Mouse (Mus musculus) ES-Bruce4 (cell line): Measurements from ENCODE around the gene Tmem8. TPM values are rescaled to one million over a fixed set of nuclear protein-coding genes. Genes with fewer than 3 reads are reported as not detected.

Experiments used
- H3K27ac ChIP-seq: 2 replicates; pipeline ENCODE4 v1.5.1; 2012; ENCODE audit warnings: low read length, inconsistent platforms; ENCODE audit not compliant: insufficient read depth
- H3K27me3 ChIP-seq: 2 replicates; pipeline ENCODE4 v1.6.1; 2012; ENCODE audit warnings: mild to moderate bottlenecking, low read length, inconsistent platforms; ENCODE audit not compliant: control insufficient read depth, poor library complexity, insufficient read depth, severe bottlenecking
- H3K36me3 ChIP-seq: 2 replicates; pipeline ENCODE4 v1.6.1; 2012; ENCODE audit warnings: inconsistent platforms, mild to moderate bottlenecking, low read length, moderate library complexity; ENCODE audit not compliant: control insufficient read depth, poor library complexity, insufficient read depth, severe bottlenecking
- H3K4me1 ChIP-seq: one replicate; pipeline ENCODE4 v1.8.1; 2011; ENCODE audit warnings: low read length; ENCODE audit not compliant: control insufficient read depth, insufficient read depth
- H3K4me3 ChIP-seq: 2 replicates; pipeline ENCODE4 v1.5.1; 2011; ENCODE audit warnings: low read depth, mild to moderate bottlenecking, low read length
- H3K9ac ChIP-seq: 2 replicates; pipeline ENCODE4 v1.6.1; 2012; ENCODE audit warnings: low read depth, mild to moderate bottlenecking, inconsistent platforms; ENCODE audit not compliant: poor library complexity, severe bottlenecking
- H3K9me3 ChIP-seq: replicated peaks from 2 replicates; pipeline ENCODE4 v1.6.1; 2012; ENCODE audit warnings: mild to moderate bottlenecking, low read length, inconsistent platforms; ENCODE audit not compliant: control insufficient read depth, poor library complexity, insufficient read depth, severe bottlenecking
- CTCF ChIP-seq: IDR thresholded peaks from one replicate; pipeline ENCODE4 v1.8.1; 2011; ENCODE audit warnings: low read depth, low read length
- EP300 ChIP-seq: IDR thresholded peaks from 2 replicates; pipeline ENCODE4 v1.6.1; 2011; ENCODE audit warnings: low read depth, low read length; ENCODE audit not compliant: insufficient read depth
- POLR2A ChIP-seq: IDR thresholded peaks from one replicate; pipeline ENCODE4 v1.8.1; 2011; ENCODE audit warnings: low read length; ENCODE audit not compliant: insufficient read depth
- polyA plus RNA-seq: library from polyadenylated mRNA; stranded (reverse); fragments of >200 nt; gene quantifications from 2 replicates; pipeline ENCODE4 v1.2.4, GENCODE M21; 2011; ENCODE audit warnings: low read depth; ENCODE audit not compliant: missing spikeins, insufficient read depth, insufficient read length

Tmem8 gene
- polyA plus RNA-seq, 1 experiment: 15.6 TPM

- no peak for TF ChIP-seq POLR2A
- no peak for TF ChIP-seq CTCF
- TF ChIP-seq EP300: no peak
- H3K9me3 ChIP-seq: peaks cover 27% of the 10 kb centered on the region
- H3K27me3 ChIP-seq: no peaks in the 10 kb centered on the region
- no peak overlapping the region for H3K9ac ChIP-seq
- H3K4me1 ChIP-seq: no peaks in the 10 kb centered on the region
- no peak overlapping the region for H3K4me3 ChIP-seq
- H3K36me3 ChIP-seq: peaks cover 51% of the 10 kb centered on the region
- no peak overlapping the region for H3K27ac ChIP-seq
Observed at GRCm38 (mm10) chr17:26149056-26149455, 36.0 kb downstream of the Tmem8 start.

GRCm38 (mm10) chr17:26151886-26152630 lies 39.0 kb downstream of the Tmem8 start:
- TF ChIP-seq CTCF: no peak
- no peak for TF ChIP-seq POLR2A
- no peak for TF ChIP-seq EP300
- Histone ChIP-seq H3K9me3 (peaks cover 27% of the 10 kb centered on the region), H3K27me3 (no peaks in the 10 kb centered on the region), H3K4me1 (no peaks in the 10 kb centered on the region), H3K9ac (no peak overlapping the region), H3K27ac (no peak overlapping the region), H3K4me3 (no peak overlapping the region), H3K36me3 (peaks cover 37% of the 10 kb centered on the region)

DNA sequence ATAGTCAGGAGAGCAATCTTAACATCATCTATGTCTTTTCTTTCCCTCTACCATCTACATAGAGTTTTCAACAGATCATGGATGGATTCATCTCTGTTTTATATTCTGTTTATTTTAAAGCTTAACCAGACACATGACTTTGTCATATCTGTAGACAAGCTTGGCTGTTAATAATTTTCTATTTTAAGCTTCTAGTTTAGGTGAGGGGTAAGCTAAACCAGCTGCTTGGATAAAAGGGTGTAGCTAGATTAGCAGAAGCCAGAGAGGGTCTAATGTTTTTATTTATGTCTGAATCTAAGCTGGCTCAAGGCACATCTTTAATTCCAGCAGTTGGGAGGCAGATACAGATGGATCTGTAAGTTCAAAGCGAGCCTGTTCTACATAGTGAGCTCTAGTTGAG lies 49.6 kb downstream of the Tmem8 start:
- TF ChIP-seq CTCF (no peak), POLR2A (no peak), EP300 (no peak)
- H3K36me3 ChIP-seq: peaks cover 4% of the 10 kb centered on the region; the same call in 1 of the 2 replicates
- no peaks in the 10 kb centered on the region; the same call in 1 of the 2 replicates for H3K27me3 ChIP-seq
- H3K9ac ChIP-seq: no peak overlapping the region
- H3K4me1 ChIP-seq: no peaks in the 10 kb centered on the region
- no peak overlapping the region for H3K27ac ChIP-seq
- no peaks in the 10 kb centered on the region for H3K9me3 ChIP-seq
- H3K4me3 ChIP-seq: no peak overlapping the region

- Histone ChIP-seq H3K27me3 (no peaks in the 10 kb centered on the region; the same call in 1 of the 2 replicates), H3K9ac (no peak overlapping the region), H3K4me1 (no peaks in the 10 kb centered on the region), H3K4me3 (no peak overlapping the region), H3K9me3 (no peaks in the 10 kb centered on the region), H3K36me3 (peaks cover 8% of the 10 kb centered on the region; the same call in 1 of the 2 replicates), H3K27ac (no peak overlapping the region)
- TF ChIP-seq CTCF (no peak), EP300 (no peak), POLR2A (no peak)
Observed at GRCm38 (mm10) chr17:26168039-26168438, 54.9 kb downstream of the Tmem8 start.

Other genes starting within 250 kb of the Tmem8 start
- 6.1 and 8.3 TPM in 2 replicates for gene Mcrip2, start 244.5 kb upstream of the Tmem8 start, polyA plus RNA-seq
- 27.9 and 32.6 TPM in 2 replicates for gene Mettl26, start 238.2 kb upstream of the Tmem8 start, polyA plus RNA-seq
- gene Wfikkn1, start 232.4 kb upstream of the Tmem8 start, polyA plus RNA-seq: 0.37 and 0.69 TPM in 2 replicates
- gene Rab40c, start 193.6 kb upstream of the Tmem8 start, polyA plus RNA-seq: 21.3 and 22.7 TPM in 2 replicates
- gene Pigq, start 168.4 kb upstream of the Tmem8 start, polyA plus RNA-seq: 61.8 and 62.8 TPM in 2 replicates
- gene Nhlrc4, start 168.3 kb upstream of the Tmem8 start, polyA plus RNA-seq: 1.2 TPM in 1 of 2 replicates, not detected in the other
- gene A930017K11Rik, start 160.7 kb upstream of the Tmem8 start, polyA plus RNA-seq: not detected in 2 replicates
- 14.2 and 17.0 TPM in 2 replicates for gene Capn15, start 127.5 kb upstream of the Tmem8 start, polyA plus RNA-seq
- 27.5 and 27.6 TPM in 2 replicates for gene Rab11fip3, start 43.7 kb upstream of the Tmem8 start, polyA plus RNA-seq
- 24.3 and 26.4 TPM in 2 replicates for gene Decr2, start 23.0 kb upstream of the Tmem8 start, polyA plus RNA-seq
- 110 and 115 TPM in 2 replicates for gene Nme4, start 17.7 kb upstream of the Tmem8 start, polyA plus RNA-seq
- gene Mrpl28, start 10.2 kb downstream of the Tmem8 start, polyA plus RNA-seq: 97.6 and 105 TPM in 2 replicates
- gene Axin1, start 25.4 kb downstream of the Tmem8 start, polyA plus RNA-seq: 40.5 and 41.0 TPM in 2 replicates
- 0.43 TPM in 1 of 2 replicates, not detected in the other for gene Pdia2, start 85.8 kb downstream of the Tmem8 start, polyA plus RNA-seq
- gene Rgs11, start 89.7 kb downstream of the Tmem8 start, polyA plus RNA-seq: 2.4 and 4.2 TPM in 2 replicates
- gene Arhgdig, start 94.5 kb downstream of the Tmem8 start, polyA plus RNA-seq: 9.5 and 9.8 TPM in 2 replicates
- 23.7 and 26.6 TPM in 2 replicates for gene Fam234a, start 130.9 kb downstream of the Tmem8 start, polyA plus RNA-seq
- gene Luc7l, start 139.6 kb downstream of the Tmem8 start, polyA plus RNA-seq: 105 and 110 TPM in 2 replicates